Mouse (Mus musculus) stomach, postnatal 0 days (tissue): ENCODE results near the gene Zfp944. TPM values are rescaled to one million over a fixed set of nuclear protein-coding genes. Genes with fewer than 3 reads are reported as not detected.
"Not testable (repeated sequence)": the region's sequence is repeated elsewhere in the genome, so short reads cannot be mapped to it uniquely, and the experiment has no call there.

Source experiments
- ATAC-seq: fragments of 200-750 bp; cut with Nextera tagmentation; 2 replicates; pipeline ENCODE4 v1.8.0; 2017; ENCODE audit not compliant: low FRiP score, low TSS enrichment
- DNase-seq: peaks from one replicate; pipeline ENCODE4 v3.0.0-alpha.2; 2016; ENCODE audit warnings: low spot score
- H3K27ac ChIP-seq: fragments of 300-500 bp; sonication (generic); replicated peaks from 2 replicates; pipeline ENCODE4 v1.5.1; 2014; ENCODE audit warnings: mild to moderate bottlenecking, control low read depth
- H3K27me3 ChIP-seq: fragments of 300-500 bp; sonication (generic); 2 replicates; pipeline ENCODE4 v1.6.1; 2014; ENCODE audit warnings: low read length; ENCODE audit not compliant: control insufficient read depth, insufficient read depth
- H3K36me3 ChIP-seq: fragments of 300-500 bp; sonication (generic); 2 replicates; pipeline ENCODE4 v1.6.1; 2014; ENCODE audit warnings: low read length, mixed read lengths; ENCODE audit not compliant: control insufficient read depth, insufficient read depth
- H3K4me1 ChIP-seq: fragments of 300-500 bp; sonication (generic); replicated peaks from 2 replicates; pipeline ENCODE4 v1.6.1; 2014; ENCODE audit warnings: antibody characterized with exemption; ENCODE audit not compliant: control insufficient read depth, insufficient read depth
- H3K4me2 ChIP-seq: fragments of 300-500 bp; sonication (generic); replicated peaks from 2 replicates; pipeline ENCODE4 v1.6.1; 2014; ENCODE audit warnings: low read depth, mild to moderate bottlenecking, control low read depth, moderate library complexity
- H3K4me3 ChIP-seq: fragments of 300-500 bp; sonication (generic); 2 replicates; pipeline ENCODE4 v1.5.1; 2014; ENCODE audit warnings: low read depth, low read length, control low read depth
- H3K9ac ChIP-seq: fragments of 300-500 bp; sonication (generic); 2 replicates; pipeline ENCODE4 v1.6.1; 2014; ENCODE audit warnings: mild to moderate bottlenecking, low read length, control low read depth, mixed read lengths
- H3K9me3 ChIP-seq: fragments of 300-500 bp; sonication (generic); 2 replicates; pipeline ENCODE4 v1.6.1; 2016; ENCODE audit warnings: low read length; ENCODE audit not compliant: control insufficient read depth
- CTCF ChIP-seq: IDR thresholded peaks from 2 replicates; pipeline ENCODE4 v1.5.1; 2016; ENCODE audit warnings: antibody characterized with exemption, low read depth, mild to moderate bottlenecking, moderate library complexity
- WGBS: fragments of 180-500 bp; shearing (Covaris S2); extraction: QIAGEN DNeasy Blood & Tissue Kit; methylation state at CpG from one replicate; pipeline ENCODE4 v1.1.7; 2014; 5-methylcytosine and 5-hydroxymethylcytosine counted together
- polyA plus RNA-seq: library from polyadenylated mRNA; unstranded; fragments of >200 nt; fragmentation: Nextera tagmentation; extraction: Ambion mirVana; gene quantifications from 2 replicates; pipeline ENCODE4 v1.2.1, GENCODE M21; 2015

Zfp944 gene
- polyA plus RNA-seq, 1 experiment from 2014 or later = 6.8 TPM

- peak; percentile 85 for DNase-seq
- not testable (repeated sequence) for H3K4me1 ChIP-seq, H3K9me3 ChIP-seq, H3K36me3 ChIP-seq, H3K27me3 ChIP-seq
- peak; percentile 35 for TF ChIP-seq CTCF
- peak; percentile 100 for ATAC-seq
- H3K9ac ChIP-seq = peak within 1 kb of the TSS; percentile 68
- under 1% methylated on average over 20 of the region's 20 CpGs for WGBS
- peak within 1 kb of the TSS; percentile 85 for H3K27ac ChIP-seq
- H3K4me2 ChIP-seq = peak within 1 kb of the TSS; percentile 52
- peak within 1 kb of the TSS; percentile 56 for H3K4me3 ChIP-seq
Measured at GRCm38 (mm10) chr17:22314730-22315226, 46.4 kb downstream of the Zfp944 start, which contains the start of gene CT030661.1. Gene CT030661.1 (minus strand): TSS chr17:22314837.

- not testable (repeated sequence) for H3K4me1 ChIP-seq, H3K27me3 ChIP-seq, DNase-seq, H3K9me3 ChIP-seq, H3K36me3 ChIP-seq
- peak; percentile 73 for ATAC-seq
- H3K27ac ChIP-seq = peak overlapping the region; percentile 85
- peak overlapping the region; percentile 52 for H3K4me2 ChIP-seq
- H3K4me3 ChIP-seq = peak overlapping the region; percentile 56
- 2% methylated on average over 3 of the region's 3 CpGs for WGBS
- H3K9ac ChIP-seq = peak overlapping the region; percentile 68
Measured at GRCm38 (mm10) chr17:22314219-22314618, 47.0 kb downstream of the Zfp944 start.

Other genes starting within 250 kb of the Zfp944 start
- 1.6 and 1.8 TPM in 2 replicates for gene Zfp947, start 195.2 kb downstream of the Zfp944 start, polyA plus RNA-seq
- gene Zfp994, start 135.8 kb downstream of the Zfp944 start, polyA plus RNA-seq = 2.3 and 2.4 TPM in 2 replicates
- 6.9 and 7.3 TPM in 2 replicates for gene CT030661.1, start 46.6 kb downstream of the Zfp944 start, polyA plus RNA-seq
- gene Zfp758, start 53 bp upstream of the Zfp944 start, polyA plus RNA-seq = 5.6 and 6.1 TPM in 2 replicates
- 6.9 TPM in 2 replicates for gene Zfp946, start 62.8 kb upstream of the Zfp944 start, polyA plus RNA-seq
- gene Vmn2r111, start 212.1 kb upstream of the Zfp944 start, polyA plus RNA-seq = not detected in 2 replicates
- gene Vmn2r112, start 239.6 kb upstream of the Zfp944 start, polyA plus RNA-seq = not detected in 2 replicates